Mouse (Mus musculus) G1E (cell line): Measurements from ENCODE around the gene Morc1.

Experiments
- CTCF ChIP-seq: IDR thresholded peaks from 2 replicates; pipeline ENCODE4 v1.5.1; 2012; ENCODE audit warnings: low read depth, low read length, inconsistent platforms, mixed read lengths
- GATA1 ChIP-seq: IDR thresholded peaks from 2 replicates; pipeline ENCODE4 v1.6.1; 2012; ENCODE audit warnings: borderline replicate concordance, low read length, inconsistent platforms, mixed read lengths
- GATA2 ChIP-seq: IDR thresholded peaks from 2 replicates; pipeline ENCODE4 v1.6.1; 2012; ENCODE audit warnings: low read depth, low read length, inconsistent platforms, borderline replicate concordance
- POLR2AphosphoS5 ChIP-seq: IDR thresholded peaks from 2 replicates; pipeline ENCODE4 v1.6.1; 2012; ENCODE audit warnings: low read depth, low read length, inconsistent platforms; ENCODE audit not compliant: insufficient replicate concordance
- TAL1 ChIP-seq: conservative IDR thresholded peaks from 2 replicates; pipeline ENCODE4 v1.6.1; 2012; ENCODE audit warnings: low read depth, low read length, inconsistent platforms, mixed read lengths

- TF ChIP-seq CTCF (no peak), GATA2 (no peak), POLR2AphosphoS5 (no peak), GATA1 (no peak), TAL1 (no peak)
These were observed 18.8 kb upstream of the Morc1 start, which contains the start of gene Gm5485 for GRCm38 (mm10) chr16:48412246-48412645.
